Mouse (Mus musculus): ENCODE measurements around the gene Hoxc12.

The Hoxc12 gene

DNA sequence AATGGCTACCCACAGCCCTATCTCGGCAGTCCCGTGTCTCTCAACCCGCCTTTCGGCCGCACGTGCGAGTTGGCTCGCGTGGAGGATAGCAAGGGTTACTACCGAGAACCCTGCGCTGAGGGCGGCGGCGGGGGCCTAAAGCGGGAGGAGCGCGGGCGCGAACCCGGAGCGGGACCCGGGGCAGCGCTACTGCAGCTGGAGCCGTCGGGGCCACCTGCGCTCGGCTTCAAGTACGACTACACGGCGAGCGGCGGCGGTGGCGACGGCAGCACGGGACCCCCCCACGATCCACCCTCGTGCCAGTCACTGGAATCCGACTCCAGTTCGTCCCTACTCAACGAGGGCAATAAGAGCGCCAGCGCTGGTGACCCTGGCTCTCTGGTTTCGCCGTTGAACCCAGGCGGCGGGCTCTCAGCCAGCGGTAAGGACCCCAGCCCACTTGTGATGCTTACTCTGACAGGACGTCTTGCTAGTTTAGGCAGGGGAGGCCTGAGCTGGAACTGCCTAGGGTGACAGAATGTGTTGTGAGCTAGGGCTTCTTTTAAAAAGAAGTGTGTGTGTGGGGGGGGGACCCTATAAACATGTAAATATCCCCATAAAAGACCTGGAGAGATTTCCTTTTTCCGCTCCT is 594 bp downstream of the Hoxc12 start:
- no peak for DNase-seq (ENCODE audit: low spot score)

- DNase-seq (ENCODE audit: low spot score) = no peak
Observed at GRCm38 (mm10) chr15:102939256-102940155, 2.9 kb downstream of the Hoxc12 start.

DNA sequence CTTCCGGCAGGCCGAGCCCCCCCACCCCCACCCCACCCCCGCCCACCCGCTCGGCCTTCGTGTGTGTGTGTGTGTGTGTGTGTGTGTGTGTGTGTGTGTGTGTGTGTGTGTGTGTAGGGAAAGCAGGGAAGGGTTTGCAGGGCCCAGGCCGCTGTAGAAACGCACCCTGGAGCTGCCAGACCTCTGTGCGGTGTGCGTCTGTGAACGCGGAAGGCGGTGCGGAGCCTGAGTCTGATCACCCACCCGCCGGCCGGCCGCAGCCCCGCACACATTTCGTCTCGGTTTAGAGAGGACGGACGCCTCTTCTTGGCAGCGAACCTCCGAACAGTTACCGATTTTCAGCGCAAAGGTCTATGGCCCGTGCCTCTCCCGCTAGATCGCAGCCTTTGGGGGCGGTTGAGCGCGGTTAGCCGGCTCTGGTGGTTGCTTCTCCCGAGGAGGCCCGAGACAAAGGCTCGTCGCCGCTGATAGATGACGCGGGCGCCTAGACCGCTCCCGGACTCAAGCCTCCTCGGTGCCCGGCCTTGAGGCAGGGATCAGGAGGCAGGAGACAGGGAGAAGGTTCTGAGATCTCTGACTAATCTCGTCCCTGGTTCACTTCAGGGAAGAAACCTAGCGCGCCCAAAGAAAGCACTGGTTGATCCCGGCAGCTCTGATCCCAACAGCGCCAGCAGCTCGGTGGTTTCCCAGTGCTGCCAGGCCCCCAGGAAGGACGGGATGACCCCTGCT is 6.3 kb downstream of the Hoxc12 start:
- DNase-seq (ENCODE audit: low spot score) = no peak

- no peak for DNase-seq (ENCODE audit: low spot score)
Observed at GRCm38 (mm10) chr15:102943468-102943813, 6.9 kb downstream of the Hoxc12 start.

GRCm38 (mm10) chr15:102945185-102946077 is 8.9 kb downstream of the Hoxc12 start:
- no peak for DNase-seq (ENCODE audit: low spot score)

DNA sequence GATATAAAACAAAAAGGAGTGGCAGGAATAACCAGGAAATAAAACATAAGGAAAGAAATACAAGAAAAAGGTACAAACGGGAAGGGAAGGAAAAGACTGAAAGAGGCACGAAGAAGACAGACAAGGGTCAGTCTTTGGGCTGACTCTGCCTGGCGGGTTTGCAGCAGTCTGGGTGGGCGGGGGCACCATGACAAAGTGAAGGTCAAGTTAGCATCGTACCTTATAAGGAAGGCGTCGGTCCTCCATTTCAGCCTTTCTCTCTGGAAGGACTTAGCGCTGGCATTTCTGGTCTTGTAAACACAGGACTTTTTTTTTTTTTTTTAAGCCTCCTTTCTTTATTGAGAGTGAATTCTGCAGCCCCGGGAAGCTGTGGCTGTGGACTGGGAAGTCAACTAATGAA is 10.7 kb downstream of the Hoxc12 start:
- DNase-seq (ENCODE audit: low spot score) = no peak

DNA sequence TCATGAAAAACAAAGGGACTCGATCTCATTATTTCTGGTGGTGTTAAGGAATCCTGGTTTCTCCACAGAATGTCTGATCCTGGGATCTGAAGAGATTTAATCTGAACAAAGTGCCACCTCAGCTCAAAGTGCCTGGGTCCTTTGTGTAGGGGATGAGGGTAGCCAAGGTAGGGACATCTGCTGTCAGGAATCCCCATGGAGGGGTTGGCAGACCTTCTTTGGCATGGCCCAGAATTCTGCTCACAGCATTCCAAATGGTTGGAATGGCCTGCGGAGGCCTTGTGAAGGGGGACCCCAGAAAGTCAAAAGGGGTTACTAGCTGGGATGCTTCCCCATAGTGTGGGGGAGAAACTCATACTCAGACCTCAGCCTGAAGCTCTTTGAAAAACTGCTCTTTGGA is 12.3 kb downstream of the Hoxc12 start:
- DNase-seq (ENCODE audit: low spot score) = no peak

- no peak for DNase-seq (ENCODE audit: low spot score)
Observed at GRCm38 (mm10) chr15:102949696-102950095, 13.1 kb downstream of the Hoxc12 start.

GRCm38 (mm10) chr15:102950877-102951276 is 14.3 kb downstream of the Hoxc12 start:
- DNase-seq (ENCODE audit: low spot score) = no peak

- no peak for DNase-seq (ENCODE audit: low spot score)
Observed at GRCm38 (mm10) chr15:102953561-102953960, 17.0 kb downstream of the Hoxc12 start.

GRCm38 (mm10) chr15:102954192-102955006 is 17.8 kb downstream of the Hoxc12 start, which contains the start of gene Hoxc11:
TSS of gene Hoxc11 (plus strand) at chr15:102954427.
- no peak for DNase-seq (ENCODE audit: low spot score)

DNA sequence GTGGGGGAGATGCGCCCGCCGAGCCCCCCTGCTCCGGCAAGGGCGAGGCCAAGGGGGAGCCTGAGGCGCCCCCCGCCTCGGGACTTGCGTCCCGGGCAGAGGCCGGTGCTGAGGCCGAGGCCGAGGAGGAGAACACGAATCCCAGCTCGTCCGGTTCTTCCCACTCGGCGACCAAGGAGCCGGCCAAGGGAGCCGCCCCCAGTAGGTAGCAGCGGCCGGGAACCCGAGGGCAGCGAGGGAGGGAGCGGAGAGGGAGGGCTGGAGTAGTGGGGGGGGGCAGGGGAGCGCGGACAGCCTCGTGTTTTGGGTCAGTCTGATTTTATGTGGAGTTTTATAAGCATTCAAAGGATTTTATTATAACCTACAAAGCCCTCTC is 18.4 kb downstream of the Hoxc12 start:
- DNase-seq (ENCODE audit: low spot score) = no peak

GRCm38 (mm10) chr15:102955833-102956640 is 19.5 kb downstream of the Hoxc12 start:
- DNase-seq (ENCODE audit: low spot score) = no peak

- DNase-seq (ENCODE audit: low spot score) = no peak
Observed at GRCm38 (mm10) chr15:102956906-102957305, 20.3 kb downstream of the Hoxc12 start.

DNA sequence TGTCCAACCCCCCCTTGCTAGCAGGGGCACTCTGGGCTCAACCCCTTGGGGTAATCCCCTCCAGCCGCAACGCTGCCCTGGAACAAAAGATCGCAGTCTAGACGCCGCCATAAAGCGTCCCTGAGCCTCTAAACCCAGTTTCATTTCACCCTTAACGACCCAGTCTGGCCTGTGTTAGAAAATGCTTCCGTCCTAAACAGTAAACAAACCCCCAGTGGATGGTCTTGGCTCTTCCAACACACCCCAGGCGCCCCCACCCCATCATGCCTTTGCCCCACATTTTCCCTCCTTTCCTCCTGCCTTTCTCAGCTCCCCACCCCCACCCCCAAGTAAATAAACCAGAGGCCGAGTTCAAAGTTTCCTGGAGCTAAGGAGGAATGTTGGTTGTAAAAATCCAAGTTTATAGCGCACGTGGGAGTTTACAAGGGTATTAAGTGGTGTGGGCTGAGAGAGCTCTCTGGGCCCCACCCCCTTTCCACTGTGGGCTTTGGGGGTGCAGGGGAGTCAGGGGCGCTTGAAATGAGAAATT is 23.2 kb downstream of the Hoxc12 start:
- DNase-seq (ENCODE audit: low spot score) = no peak

DNA sequence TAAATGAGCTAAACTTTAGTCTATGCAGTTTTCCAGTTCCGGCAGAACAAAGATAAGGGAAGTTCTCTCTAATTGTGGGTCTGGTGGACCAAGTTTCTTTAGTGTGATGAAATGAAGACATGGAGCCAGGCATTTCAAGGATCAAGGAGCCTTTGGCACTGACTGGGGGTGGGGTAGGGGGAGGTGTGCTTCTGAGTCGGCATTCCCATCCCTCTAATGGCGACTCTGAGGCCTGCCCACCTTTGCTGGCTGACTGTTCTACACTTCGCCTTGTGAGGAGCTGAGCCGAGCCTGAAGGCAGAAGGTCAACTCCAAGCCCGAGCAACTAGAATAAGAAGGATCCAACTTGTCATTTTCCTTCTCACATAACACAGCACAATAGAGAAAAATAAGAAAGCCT is 25.2 kb downstream of the Hoxc12 start:
- DNase-seq (ENCODE audit: low spot score) = no peak

DNA sequence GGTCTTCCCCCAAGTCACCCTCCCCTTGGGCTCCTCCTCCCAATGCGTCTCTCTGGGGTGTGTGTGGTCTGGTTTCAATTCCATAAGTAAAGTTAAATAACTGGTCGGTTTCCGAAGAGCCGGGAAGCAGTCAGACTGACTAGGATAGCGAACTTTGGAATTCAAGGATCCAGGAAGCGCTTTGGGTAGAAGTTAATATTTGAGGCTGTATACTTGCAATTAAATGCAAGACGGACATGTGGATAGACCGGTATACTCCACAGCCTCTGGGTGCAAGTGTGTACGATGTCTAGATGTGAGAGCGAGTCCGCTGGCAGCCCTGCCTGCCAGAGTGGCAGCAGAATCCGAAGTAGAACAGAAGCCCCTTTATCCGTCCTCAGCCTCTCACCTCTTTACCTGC is 25.9 kb downstream of the Hoxc12 start:
- DNase-seq (ENCODE audit: low spot score) = no peak

DNA sequence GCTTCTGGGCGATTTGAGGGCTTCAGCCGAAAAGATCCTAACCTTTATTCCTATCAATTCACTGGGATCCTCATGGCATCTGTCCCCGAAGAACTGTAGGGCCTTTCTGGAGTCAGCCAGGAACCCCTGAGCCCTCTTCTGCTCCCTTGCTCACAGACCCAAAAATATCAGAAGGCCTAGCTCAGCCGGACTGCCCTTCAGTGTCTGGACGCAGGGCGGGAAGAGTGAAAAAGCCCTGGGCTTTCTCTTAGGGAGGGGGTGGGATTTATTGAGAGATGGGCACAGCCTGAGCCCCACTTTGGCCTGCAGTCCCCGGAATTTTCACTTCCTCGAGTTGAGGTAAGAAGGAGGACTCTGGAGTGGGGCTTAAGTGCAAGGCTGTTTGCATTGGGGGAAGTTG is 26.7 kb downstream of the Hoxc12 start:
- DNase-seq (ENCODE audit: low spot score) = no peak

DNA sequence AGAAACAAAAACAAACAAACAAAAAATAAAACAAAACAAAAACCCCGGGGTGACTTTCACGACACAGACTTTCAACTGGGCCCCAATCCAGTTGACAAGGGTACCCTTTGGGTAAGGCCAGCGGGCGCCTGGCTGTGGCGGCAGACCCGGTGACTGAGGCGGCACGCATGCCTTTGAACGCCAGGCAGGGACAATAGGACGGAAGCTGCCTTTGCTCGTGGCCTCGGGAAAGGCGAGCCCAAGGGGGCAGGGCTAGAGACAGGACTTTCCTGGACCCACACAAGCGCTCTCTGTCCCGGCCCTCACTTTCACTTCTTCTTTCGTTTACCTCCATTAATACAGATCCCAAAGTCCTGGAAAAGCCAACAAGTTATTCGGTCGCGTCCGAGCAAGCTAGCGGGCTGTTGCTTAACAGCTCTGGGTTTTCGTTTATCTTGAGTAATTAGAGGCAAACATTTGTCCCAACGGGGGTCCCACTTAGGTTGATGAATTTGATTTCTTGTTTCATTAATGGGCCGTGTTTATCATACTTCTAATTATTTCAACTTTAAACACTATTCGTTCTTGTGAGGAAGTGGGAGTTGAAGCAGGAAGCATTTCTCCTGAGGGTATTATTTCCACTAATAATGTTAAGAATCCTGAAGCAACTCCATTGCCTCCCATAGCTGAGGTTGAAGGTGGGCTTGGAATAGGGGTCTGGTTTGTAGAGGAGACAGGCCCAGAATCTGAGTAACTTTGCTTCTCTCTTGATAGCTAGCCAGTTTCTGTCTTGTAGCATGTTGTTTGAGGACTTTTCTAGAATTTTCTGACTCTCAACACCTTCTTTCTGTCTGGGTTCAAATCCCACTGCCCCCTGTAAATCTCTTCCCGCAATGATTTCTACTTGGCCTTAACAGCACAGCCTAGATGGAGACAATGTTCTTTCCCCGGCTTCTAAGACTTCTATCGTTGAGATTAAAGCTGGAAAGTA is 27.4 kb downstream of the Hoxc12 start:
- no peak for DNase-seq (ENCODE audit: low spot score)

Measured in T-cell, adult 2 months (primary cell).